Mouse (Mus musculus) midbrain, embryonic 11.5 days (tissue): ENCODE results near the gene Lax1. TPM values are rescaled to one million over a fixed set of nuclear protein-coding genes. Genes with fewer than 3 reads are reported as not detected.
A peak's percentile ranks its signal among the peaks of the same experiment; 100 is the strongest.

Experiments used
- ATAC-seq: fragments of 200-750 bp; cut with Nextera tagmentation; 2 replicates; pipeline ENCODE4 v1.8.0; 2017; ENCODE audit warnings: moderate TSS enrichment, moderate library complexity; ENCODE audit not compliant: low FRiP score
- DNase-seq: peaks from one replicate; pipeline ENCODE4 v3.0.0; 2015; ENCODE audit warnings: low spot score; ENCODE audit errors: missing footprints
- H3K27ac ChIP-seq: fragments of 300-500 bp; sonication (generic); 2 replicates; pipeline ENCODE4 v1.5.1; 2014; ENCODE audit warnings: low read depth, low read length
- H3K27me3 ChIP-seq: fragments of 300-500 bp; sonication (generic); 2 replicates; pipeline ENCODE4 v1.6.1; 2014; ENCODE audit warnings: mild to moderate bottlenecking, low read length, moderate library complexity, mixed read lengths; ENCODE audit not compliant: control insufficient read depth, insufficient read depth
- H3K36me3 ChIP-seq: fragments of 300-500 bp; sonication (generic); 2 replicates; pipeline ENCODE4 v1.6.1; 2014; ENCODE audit warnings: mild to moderate bottlenecking, low read length, moderate library complexity, mixed read lengths; ENCODE audit not compliant: control insufficient read depth, insufficient read depth
- H3K4me1 ChIP-seq: fragments of 300-500 bp; sonication (generic); 2 replicates; pipeline ENCODE4 v1.6.1; 2014; ENCODE audit warnings: low read length; ENCODE audit not compliant: control insufficient read depth, insufficient read depth
- H3K4me2 ChIP-seq: fragments of 300-500 bp; sonication (generic); 2 replicates; pipeline ENCODE4 v1.6.1; 2014; ENCODE audit warnings: mild to moderate bottlenecking, moderate library complexity
- H3K4me3 ChIP-seq: fragments of 300-500 bp; sonication (generic); 2 replicates; pipeline ENCODE4 v1.5.1; 2014; ENCODE audit warnings: low read depth, low read length
- H3K9ac ChIP-seq: fragments of 300-500 bp; sonication (generic); 2 replicates; pipeline ENCODE4 v1.6.1; 2014; ENCODE audit warnings: low read length
- H3K9me3 ChIP-seq: fragments of 300-500 bp; sonication (generic); 2 replicates; pipeline ENCODE4 v1.6.1; 2016; ENCODE audit warnings: low read length; ENCODE audit not compliant: control insufficient read depth
- WGBS: fragments of 180-500 bp; shearing (Covaris S2); extraction: QIAGEN DNeasy Blood & Tissue Kit; methylation state at CpG from one replicate; pipeline ENCODE4 v1.1.7; 2014; 5-methylcytosine and 5-hydroxymethylcytosine counted together
- polyA plus RNA-seq: library from polyadenylated mRNA; unstranded; fragments of >200 nt; fragmentation: Nextera tagmentation; extraction: Ambion mirVana; gene quantifications from 2 replicates; pipeline ENCODE4 v1.2.1, GENCODE M21; 2014

The Lax1 gene
- 0.19 and 0.20 TPM in 2 replicates for polyA plus RNA-seq

DNA sequence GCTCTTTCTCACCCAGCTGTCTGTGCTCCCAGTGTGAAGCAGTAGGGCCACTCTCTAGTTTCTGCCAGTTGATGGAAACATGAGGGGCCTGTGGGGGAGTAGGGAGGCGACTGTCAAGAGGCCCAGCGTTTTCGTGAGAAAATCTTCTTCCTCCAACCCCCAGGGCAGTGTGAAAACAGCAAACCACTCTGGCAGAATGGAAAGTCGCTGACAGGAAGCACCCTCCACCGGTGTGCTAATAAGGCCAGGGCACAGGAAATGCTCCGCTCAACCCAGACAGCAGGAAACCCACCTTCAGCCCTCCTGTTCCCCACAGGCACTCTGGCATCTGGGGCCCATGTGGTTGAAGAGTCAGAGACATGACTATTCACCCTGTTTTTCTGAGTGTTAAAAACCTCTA is at the start of gene Lax1:
Lax1 (minus strand) TSS at position 212 of the 400 bp plus-strand sequence.
- WGBS, result 72% methylated on average over 6 of the region's 6 CpGs
- Histone ChIP-seq H3K4me1 (peaks cover 5% of the 10 kb centered on the region; the same call in 1 of the 2 replicates), H3K36me3 (no peaks in the 10 kb centered on the region), H3K27ac (no peak within 1 kb of the TSS), H3K9me3 (no peaks in the 10 kb centered on the region), H3K4me2 (no peak within 1 kb of the TSS), H3K9ac (no peak within 1 kb of the TSS), H3K27me3 (no peaks in the 10 kb centered on the region), H3K4me3 (no peak within 1 kb of the TSS)
- ATAC-seq (no peak), DNase-seq (no peak)

DNA sequence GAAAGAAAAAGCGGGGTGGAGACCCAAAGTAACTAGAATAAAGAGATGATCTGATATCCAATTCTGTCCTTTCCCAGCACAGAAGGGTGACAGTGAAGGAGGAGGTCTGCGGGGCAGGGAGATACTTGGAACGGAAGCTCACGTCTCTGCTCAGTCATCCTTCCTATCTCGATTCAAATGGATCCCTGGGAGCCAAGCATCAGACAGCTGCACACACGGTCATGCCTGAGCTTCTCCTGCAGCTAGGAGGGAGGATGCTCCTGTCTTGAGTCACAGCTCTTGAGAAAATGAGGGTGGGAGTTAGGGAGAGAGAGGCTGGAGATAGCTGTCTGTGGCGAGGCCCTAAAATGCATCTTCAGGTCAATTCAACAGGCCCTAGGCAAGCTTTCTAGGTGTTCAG is 46.8 kb upstream of the Lax1 start:
- ATAC-seq, result peak; percentile 38; the same call in 1 of the 2 replicates
- no peak overlapping the region for H3K4me2 ChIP-seq
- no peak overlapping the region for H3K9ac ChIP-seq
- DNase-seq, result no peak
- WGBS, result 69% methylated on average over 7 of the region's 7 CpGs
- H3K27ac ChIP-seq, result no peak overlapping the region
- H3K27me3 ChIP-seq, result no peaks in the 10 kb centered on the region
- no peaks in the 10 kb centered on the region for H3K4me1 ChIP-seq
- no peak overlapping the region for H3K4me3 ChIP-seq
- H3K9me3 ChIP-seq, result no peaks in the 10 kb centered on the region
- H3K36me3 ChIP-seq, result no peaks in the 10 kb centered on the region

DNA sequence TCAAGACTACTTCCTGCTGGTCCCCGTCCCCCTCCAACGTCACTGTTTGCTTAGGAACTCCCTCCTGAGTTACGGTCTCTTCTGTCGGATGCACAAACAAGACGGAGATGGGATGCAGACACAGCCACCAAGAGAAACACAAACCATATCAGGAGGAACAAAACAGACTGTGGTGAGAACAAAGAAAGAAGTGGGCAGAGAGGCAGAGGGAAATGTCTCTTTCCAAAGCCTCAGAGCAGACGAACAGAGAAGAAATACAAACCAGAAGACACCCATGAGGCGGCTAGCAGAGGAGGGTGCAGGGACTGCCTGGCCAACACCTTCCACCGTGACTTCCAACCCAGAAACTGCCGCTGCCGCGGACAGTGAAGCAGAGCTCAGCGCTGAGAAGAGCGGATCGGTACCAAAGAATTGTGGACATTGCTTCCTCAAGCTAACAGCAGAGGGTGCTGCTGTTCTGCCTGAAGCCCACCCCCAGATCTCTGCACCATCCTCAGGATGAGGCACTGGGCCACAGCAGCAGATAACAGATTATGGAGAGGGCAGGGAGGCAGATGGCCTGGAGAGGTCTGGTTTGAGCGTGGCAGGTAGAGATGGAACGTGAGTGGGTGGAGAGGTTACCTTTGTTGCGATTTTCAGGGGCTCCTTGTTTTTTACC is 46.2 kb upstream of the Lax1 start:
- peak; percentile 98 for DNase-seq
- Histone ChIP-seq H3K4me1 (no peaks in the 10 kb centered on the region), H3K9ac (peak overlapping the region; percentile 81), H3K27ac (no peak overlapping the region), H3K4me3 (peak overlapping the region; percentile 30), H3K9me3 (no peaks in the 10 kb centered on the region), H3K27me3 (no peaks in the 10 kb centered on the region), H3K4me2 (peak overlapping the region; percentile 48), H3K36me3 (no peaks in the 10 kb centered on the region)
- 17% methylated on average over 17 of the region's 17 CpGs for WGBS
- ATAC-seq, result peak; percentile 85

DNA sequence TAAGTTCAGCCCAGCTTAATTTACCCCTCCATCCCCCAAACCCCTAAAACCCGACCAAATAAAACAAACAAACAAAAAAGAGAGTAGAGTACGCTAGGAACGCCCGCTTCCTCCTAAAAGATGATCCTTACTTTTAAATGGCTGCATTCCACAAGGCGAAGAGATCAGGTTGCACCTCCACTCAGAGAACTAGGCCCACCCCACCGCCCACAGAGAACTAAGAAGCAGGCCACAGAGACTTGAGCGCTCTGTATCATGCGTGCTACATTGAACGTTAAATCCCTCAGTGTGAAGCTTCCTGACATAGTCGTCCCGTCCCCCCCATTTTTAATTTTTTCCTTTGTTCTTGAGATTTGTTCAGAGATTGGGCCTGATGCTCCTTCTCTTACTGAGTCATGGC is 42.9 kb upstream of the Lax1 start:
- no peak for ATAC-seq
- Histone ChIP-seq H3K4me1 (no peaks in the 10 kb centered on the region), H3K9me3 (no peaks in the 10 kb centered on the region), H3K27ac (no peak overlapping the region), H3K4me3 (no peak overlapping the region), H3K36me3 (no peaks in the 10 kb centered on the region), H3K27me3 (no peaks in the 10 kb centered on the region), H3K4me2 (no peak overlapping the region), H3K9ac (no peak overlapping the region)
- WGBS, result 67% methylated on average over 11 of the region's 11 CpGs
- DNase-seq, result no peak

DNA sequence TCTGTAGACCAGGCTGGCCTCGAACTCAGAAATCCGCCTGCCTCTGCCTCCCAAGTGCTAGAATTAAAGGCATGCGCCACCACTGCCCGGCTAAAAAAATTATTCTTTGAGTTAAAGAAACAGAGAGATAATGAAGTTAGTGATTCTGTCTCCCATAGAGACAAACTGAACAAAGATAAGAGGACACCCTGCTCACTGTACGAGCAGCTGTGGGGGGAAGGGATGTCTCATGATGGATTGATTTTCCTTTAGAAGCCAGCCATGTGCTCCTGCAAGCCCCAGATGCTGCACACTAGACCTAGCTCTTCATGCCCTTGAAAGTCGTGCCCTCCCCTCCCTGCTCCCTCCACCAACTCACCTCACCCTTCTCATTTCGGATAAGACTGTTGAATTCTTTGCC is 38.4 kb upstream of the Lax1 start:
- H3K9ac ChIP-seq, result no peak overlapping the region
- H3K4me2 ChIP-seq, result no peak overlapping the region
- H3K27ac ChIP-seq, result no peak overlapping the region
- H3K36me3 ChIP-seq, result no peaks in the 10 kb centered on the region
- ATAC-seq (no peak), DNase-seq (no peak)
- no peaks in the 10 kb centered on the region for H3K27me3 ChIP-seq
- H3K4me3 ChIP-seq, result no peak overlapping the region
- no peaks in the 10 kb centered on the region for H3K4me1 ChIP-seq
- WGBS, result 85% methylated on average over 7 of the region's 7 CpGs
- H3K9me3 ChIP-seq, result no peaks in the 10 kb centered on the region

DNA sequence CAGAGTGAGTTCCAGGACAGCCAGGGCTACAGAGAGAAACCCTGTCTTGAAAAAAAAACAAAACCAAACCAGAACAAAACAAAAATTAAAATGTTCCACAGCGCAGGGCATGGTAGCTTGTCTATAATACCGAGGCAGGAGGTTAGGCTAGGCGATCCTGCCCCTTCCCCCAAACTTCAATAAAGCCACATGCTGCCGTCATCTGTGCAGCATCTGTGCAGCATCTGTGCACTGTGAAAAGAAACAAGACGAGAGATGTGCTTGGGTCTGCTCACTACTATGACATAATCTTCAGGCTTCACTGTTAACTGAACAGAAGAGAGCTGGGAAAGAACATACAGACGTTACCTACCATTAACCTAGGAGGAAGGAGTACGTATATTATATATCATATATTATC is 30.4 kb upstream of the Lax1 start:
- H3K36me3 ChIP-seq, result no peaks in the 10 kb centered on the region; the same call in 1 of the 2 replicates
- H3K27ac ChIP-seq, result no peak overlapping the region
- no peaks in the 10 kb centered on the region for H3K27me3 ChIP-seq
- ATAC-seq (no peak), DNase-seq (no peak)
- no peak overlapping the region for H3K9ac ChIP-seq
- H3K4me2 ChIP-seq, result no peak overlapping the region
- no peaks in the 10 kb centered on the region for H3K4me1 ChIP-seq
- 81% methylated on average over 7 of the region's 7 CpGs for WGBS
- H3K4me3 ChIP-seq, result no peak overlapping the region
- H3K9me3 ChIP-seq, result no peaks in the 10 kb centered on the region

DNA sequence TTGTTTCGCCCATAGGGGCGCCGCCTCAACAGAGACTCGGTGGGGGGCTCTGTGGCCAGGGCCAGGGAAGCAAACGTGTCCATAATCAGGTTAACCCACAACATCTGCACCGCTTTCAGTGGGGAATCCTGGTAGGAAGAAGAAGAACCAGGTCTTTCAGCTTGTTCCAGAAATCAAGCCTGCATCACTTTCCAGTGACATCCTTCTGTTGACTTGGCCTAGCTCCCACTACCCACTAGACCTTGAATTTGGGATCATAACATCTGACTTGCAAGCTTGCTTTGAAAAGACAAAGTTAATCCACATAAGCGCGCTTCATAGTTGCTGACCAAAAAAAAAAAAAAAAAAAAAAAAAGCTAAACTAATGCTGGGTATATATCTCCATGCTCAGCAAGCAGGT is 28.9 kb upstream of the Lax1 start:
- no peaks in the 10 kb centered on the region; the same call in 1 of the 2 replicates for H3K36me3 ChIP-seq
- no peak overlapping the region for H3K9ac ChIP-seq
- no peak overlapping the region for H3K4me3 ChIP-seq
- H3K27ac ChIP-seq, result no peak overlapping the region
- no peak overlapping the region for H3K4me2 ChIP-seq
- ATAC-seq, result no peak
- no peaks in the 10 kb centered on the region for H3K9me3 ChIP-seq
- 88% methylated on average over 8 of the region's 8 CpGs for WGBS
- DNase-seq, result no peak
- no peaks in the 10 kb centered on the region for H3K4me1 ChIP-seq
- H3K27me3 ChIP-seq, result no peaks in the 10 kb centered on the region

DNA sequence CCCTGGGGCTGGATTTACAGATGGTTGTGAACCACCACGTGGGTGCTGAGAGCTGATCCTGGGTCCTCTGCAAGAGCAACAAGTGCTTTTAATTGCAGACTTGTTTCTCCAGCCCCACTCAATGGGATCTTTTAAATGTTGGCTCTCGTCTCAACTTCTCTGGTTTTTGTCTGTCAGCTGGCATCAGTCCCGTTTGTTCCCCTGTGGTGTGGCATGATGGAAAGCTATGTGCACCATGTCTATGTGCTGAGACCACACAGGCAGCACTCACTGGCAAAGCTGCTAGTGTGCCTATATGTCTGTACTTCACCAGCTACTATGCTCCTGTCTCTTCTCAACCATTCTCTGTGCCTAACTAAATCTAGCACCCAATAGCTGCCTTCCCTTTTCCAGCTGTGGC is 28.4 kb upstream of the Lax1 start:
- 85% methylated on average over 3 of the region's 3 CpGs for WGBS
- no peak for ATAC-seq
- no peaks in the 10 kb centered on the region for H3K4me1 ChIP-seq

DNA sequence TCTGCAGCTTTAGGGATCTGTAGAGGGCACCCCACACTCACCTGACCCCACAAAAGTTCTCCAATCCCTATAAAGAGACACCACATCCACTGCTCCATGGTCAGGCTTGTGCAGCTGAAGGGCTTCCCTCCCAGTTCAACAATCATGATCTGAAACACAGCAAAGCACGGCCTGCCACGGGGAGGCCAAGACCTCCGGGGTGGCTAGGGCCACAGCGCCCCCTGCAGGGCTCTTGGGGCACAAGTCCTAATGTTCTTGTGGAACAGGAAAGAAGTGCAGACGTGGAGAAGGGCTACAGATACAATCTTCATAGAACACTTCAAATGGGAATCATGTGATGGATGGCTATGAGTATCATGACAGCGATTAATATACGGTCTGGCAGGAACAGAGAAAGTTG is 26.6 kb upstream of the Lax1 start:
- Histone ChIP-seq H3K9ac (no peak overlapping the region), H3K4me2 (no peak overlapping the region), H3K27me3 (no peaks in the 10 kb centered on the region), H3K36me3 (no peaks in the 10 kb centered on the region; the same call in 1 of the 2 replicates), H3K9me3 (no peaks in the 10 kb centered on the region), H3K4me3 (no peak overlapping the region), H3K27ac (no peak overlapping the region), H3K4me1 (0 out of 2 replicates have a peak, but pooled peaks cover 4% of the 10 kb centered on the region)
- ATAC-seq, result no peak
- peak; percentile 89 for DNase-seq
- WGBS, result 27% methylated on average over 7 of the region's 7 CpGs

More for the DNA sequence above, 28.4 kb upstream of the Lax1 start:
- Histone ChIP-seq H3K9me3 (no peaks in the 10 kb centered on the region), H3K36me3 (no peaks in the 10 kb centered on the region; the same call in 1 of the 2 replicates), H3K9ac (no peak overlapping the region), H3K4me3 (no peak overlapping the region), H3K27ac (no peak overlapping the region), H3K4me2 (no peak overlapping the region), H3K27me3 (no peaks in the 10 kb centered on the region)
- DNase-seq, result no peak
